Mouse (Mus musculus): Measurements from ENCODE around the gene Tspan4. TPM values are rescaled to one million over a fixed set of nuclear protein-coding genes. Genes with fewer than 3 reads are reported as not detected.
A peak's percentile ranks its signal among the peaks of the same experiment; 100 is the strongest.

Tspan4 gene
- polyA plus RNA-seq, 1 experiment from 2014 or later: 24.8 TPM

DNA sequence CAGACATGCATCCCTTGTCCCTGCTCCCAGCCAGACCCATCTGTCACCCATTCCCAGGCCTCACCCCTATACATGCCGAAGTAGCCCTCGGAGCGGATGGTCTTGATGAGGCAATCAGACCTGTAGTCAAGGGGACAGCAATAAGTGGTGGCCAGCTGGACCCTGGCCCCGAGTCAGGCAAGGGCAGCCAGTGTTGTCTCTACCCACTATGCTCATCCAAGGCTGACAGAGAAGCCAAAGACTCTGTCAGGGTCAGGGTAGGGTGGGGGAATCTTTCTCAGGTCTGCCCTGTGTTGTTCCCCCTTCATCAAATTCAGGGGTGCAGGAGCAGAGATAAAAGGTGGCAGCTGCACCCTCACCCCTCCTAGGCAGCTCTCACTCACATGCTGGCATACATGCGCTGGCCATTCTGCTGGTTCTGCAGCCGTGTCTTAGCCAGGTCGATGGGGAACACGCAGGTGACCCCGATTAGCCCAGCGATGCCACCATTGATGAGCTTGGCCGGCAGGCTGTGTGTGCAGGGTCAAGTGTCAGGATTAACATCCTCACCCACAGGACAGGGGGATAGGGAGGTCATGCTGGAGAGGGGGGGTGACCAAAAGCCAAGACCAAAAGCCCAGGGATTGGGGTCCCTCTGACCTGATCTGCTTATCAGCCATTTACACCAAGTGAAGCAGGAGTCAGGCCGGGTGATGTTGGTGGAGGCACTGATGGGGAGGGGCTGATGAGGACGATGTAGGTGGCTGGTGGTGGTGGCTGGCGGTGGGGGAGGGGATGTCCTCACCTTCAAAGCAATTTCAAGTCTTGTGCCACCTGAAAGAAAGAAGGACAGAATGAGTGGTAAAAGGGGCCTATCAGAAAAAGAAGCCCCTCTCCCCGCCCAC lies 41.3 kb upstream of the Tspan4 start:
- no peaks in the 10 kb centered on the region for H3K9me3 ChIP-seq
- peak overlapping the region; percentile 54 for H3K4me3 ChIP-seq (replicated peaks)
- 72% methylated on average over 15 of the region's 15 CpGs for WGBS
- H3K9ac ChIP-seq (replicated peaks): peak overlapping the region; percentile 72
- no peak overlapping the region for H3K27ac ChIP-seq
- ATAC-seq (ENCODE audit: insufficient number of reproducible peaks, insufficient read depth, low FRiP score, low TSS enrichment, low read depth): no peak
- H3K36me3 ChIP-seq: peaks cover 51% of the 10 kb centered on the region
- peaks cover 50% of the 10 kb centered on the region for H3K4me1 ChIP-seq (replicated peaks)
- H3K27me3 ChIP-seq: no peaks in the 10 kb centered on the region
- peak overlapping the region; percentile 87 for H3K4me2 ChIP-seq

DNA sequence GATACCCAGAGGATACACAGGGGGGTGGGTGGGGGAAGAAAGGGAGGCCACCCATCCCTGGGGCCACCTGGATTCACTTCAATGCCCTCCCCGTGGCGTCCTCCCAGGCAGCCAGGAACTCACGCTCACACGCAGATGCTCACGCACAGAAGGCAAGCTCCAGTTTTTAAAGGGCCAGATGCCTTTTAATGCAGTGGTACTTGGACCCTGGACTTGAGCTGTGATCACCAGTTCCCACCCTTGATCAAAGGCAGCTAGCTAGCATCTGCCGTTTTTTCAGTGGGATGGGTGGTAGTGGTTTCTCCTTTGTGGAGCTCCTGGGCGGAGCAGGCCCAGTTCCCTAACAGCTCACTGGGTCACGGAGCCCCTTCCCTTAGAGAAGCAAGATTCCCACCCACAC lies 40.6 kb upstream of the Tspan4 start:
- Histone ChIP-seq H3K4me2 (peak overlapping the region; percentile 87), H3K9ac (replicated peaks) (peak overlapping the region; percentile 72), H3K27me3 (no peaks in the 10 kb centered on the region), H3K36me3 (peaks cover 59% of the 10 kb centered on the region), H3K4me3 (replicated peaks) (peak overlapping the region; percentile 54), H3K9me3 (no peaks in the 10 kb centered on the region), H3K4me1 (replicated peaks) (peaks cover 43% of the 10 kb centered on the region), H3K27ac (peak overlapping the region; percentile 62)
- no peak for ATAC-seq (ENCODE audit: insufficient number of reproducible peaks, insufficient read depth, low FRiP score, low TSS enrichment, low read depth)
- 14% methylated on average over 8 of the region's 8 CpGs for WGBS

DNA sequence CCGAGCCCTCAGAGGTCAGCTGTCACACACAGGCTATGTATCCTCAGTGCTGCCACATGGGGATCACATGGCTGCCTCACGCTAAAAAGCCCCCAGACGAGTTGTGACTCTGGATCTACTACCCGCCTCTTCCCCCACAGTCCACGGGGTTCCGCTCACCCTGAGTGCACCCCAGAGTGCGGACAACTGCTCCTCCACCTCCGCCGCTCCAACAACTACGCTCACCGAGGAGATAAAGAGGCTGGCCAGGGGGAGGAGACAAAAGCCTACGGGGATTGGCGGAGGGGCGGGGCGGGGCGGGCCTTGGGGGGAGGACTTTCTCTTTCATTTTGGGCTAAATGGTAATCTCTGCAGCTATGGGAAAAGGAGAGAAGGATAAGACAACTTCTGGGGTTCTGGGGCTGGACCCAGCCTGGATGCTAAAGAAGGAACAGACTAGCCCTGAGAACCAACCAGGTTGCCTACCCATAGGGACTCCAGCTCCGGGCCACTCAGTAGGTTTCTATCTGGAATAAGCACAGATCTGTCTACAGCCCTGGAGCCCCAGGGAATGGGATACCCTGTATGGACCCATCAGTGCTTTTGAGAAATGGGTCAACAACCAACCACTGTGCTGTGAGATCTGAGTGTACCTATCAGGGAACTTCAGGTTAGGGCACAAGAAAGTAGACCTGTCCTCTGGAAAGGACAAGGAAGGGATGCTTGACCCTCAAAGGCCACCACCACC lies 39.7 kb upstream of the Tspan4 start:
- no peak for ATAC-seq (ENCODE audit: insufficient number of reproducible peaks, insufficient read depth, low FRiP score, low TSS enrichment, low read depth)
- Histone ChIP-seq H3K36me3 (peaks cover 62% of the 10 kb centered on the region), H3K4me2 (peak overlapping the region; percentile 87), H3K9me3 (no peaks in the 10 kb centered on the region), H3K4me3 (replicated peaks) (peak overlapping the region; percentile 54), H3K27ac (peak overlapping the region; percentile 62), H3K27me3 (no peaks in the 10 kb centered on the region), H3K9ac (replicated peaks) (peak overlapping the region; percentile 72; the same call in 1 of the 2 replicates), H3K4me1 (replicated peaks) (peaks cover 39% of the 10 kb centered on the region)
- 4% methylated on average over 17 of the region's 17 CpGs for WGBS

DNA sequence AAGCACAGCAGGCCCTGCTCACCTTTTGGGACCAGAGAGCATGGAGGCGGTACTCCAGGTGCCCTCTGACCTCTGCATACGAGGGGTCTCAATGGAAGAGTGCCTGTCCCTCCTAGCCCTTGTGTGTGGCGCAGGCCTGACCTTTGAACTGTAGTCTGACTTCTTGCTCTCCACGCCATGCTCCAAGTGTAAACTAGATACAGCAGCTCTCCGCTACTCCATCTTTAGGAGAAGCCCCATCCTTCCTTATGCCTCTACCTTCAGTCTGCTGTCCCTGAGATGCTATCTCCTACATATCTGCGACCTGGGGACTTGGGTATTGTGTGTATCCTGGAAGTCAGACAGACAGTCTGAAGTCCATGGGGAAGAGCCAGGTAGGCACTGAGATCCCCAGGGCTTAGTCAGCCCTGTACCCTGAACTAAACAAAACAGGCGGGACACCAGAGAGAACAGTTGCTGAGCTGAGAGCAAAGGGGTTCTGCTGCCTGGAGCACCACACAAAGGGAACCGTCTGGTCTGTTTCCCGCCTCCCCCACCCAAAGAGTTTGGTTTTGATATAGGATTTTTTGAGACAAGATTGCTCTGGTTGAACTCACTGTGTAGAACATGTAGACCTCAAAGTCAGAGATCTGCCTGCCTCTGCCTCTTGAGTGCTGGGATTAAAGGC lies 39.1 kb upstream of the Tspan4 start:
- Histone ChIP-seq H3K27me3 (no peaks in the 10 kb centered on the region), H3K27ac (no peak overlapping the region), H3K4me3 (replicated peaks) (0 out of 2 replicates have a peak overlapping the region, but pooled peaks have one; percentile 70), H3K4me1 (replicated peaks) (peaks cover 45% of the 10 kb centered on the region), H3K9ac (replicated peaks) (no peak overlapping the region), H3K36me3 (peaks cover 62% of the 10 kb centered on the region), H3K9me3 (no peaks in the 10 kb centered on the region), H3K4me2 (peak overlapping the region; percentile 87)
- WGBS: 82% methylated on average over 9 of the region's 9 CpGs
- ATAC-seq (ENCODE audit: insufficient number of reproducible peaks, insufficient read depth, low FRiP score, low TSS enrichment, low read depth): no peak

DNA sequence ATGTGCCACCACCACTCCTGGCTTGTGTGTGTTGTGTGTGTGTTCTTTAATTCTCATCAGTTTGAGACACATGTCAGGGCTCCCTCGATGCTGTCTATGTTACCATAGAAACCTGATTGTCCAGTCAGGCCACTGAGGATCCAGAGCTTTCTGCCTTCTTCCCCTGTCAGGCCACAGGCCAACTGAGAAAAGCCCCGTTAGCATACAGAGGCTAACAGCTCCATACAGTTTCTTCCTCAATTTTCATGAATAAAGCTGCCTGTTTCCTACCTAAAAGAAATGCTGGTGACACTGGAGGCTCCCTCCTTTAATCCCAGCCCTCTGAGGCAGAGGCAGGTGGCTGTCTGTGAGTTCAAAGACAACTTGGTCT lies 38.5 kb upstream of the Tspan4 start:
- Histone ChIP-seq H3K4me2 (peak overlapping the region; percentile 87), H3K4me1 (replicated peaks) (peaks cover 46% of the 10 kb centered on the region), H3K9ac (replicated peaks) (peak overlapping the region; percentile 76), H3K9me3 (no peaks in the 10 kb centered on the region), H3K4me3 (replicated peaks) (peak overlapping the region; percentile 70), H3K36me3 (peaks cover 62% of the 10 kb centered on the region), H3K27ac (no peak overlapping the region), H3K27me3 (no peaks in the 10 kb centered on the region)
- 74% methylated on average over 2 of the region's 2 CpGs for WGBS
- no peak for ATAC-seq (ENCODE audit: insufficient number of reproducible peaks, insufficient read depth, low FRiP score, low TSS enrichment, low read depth)

DNA sequence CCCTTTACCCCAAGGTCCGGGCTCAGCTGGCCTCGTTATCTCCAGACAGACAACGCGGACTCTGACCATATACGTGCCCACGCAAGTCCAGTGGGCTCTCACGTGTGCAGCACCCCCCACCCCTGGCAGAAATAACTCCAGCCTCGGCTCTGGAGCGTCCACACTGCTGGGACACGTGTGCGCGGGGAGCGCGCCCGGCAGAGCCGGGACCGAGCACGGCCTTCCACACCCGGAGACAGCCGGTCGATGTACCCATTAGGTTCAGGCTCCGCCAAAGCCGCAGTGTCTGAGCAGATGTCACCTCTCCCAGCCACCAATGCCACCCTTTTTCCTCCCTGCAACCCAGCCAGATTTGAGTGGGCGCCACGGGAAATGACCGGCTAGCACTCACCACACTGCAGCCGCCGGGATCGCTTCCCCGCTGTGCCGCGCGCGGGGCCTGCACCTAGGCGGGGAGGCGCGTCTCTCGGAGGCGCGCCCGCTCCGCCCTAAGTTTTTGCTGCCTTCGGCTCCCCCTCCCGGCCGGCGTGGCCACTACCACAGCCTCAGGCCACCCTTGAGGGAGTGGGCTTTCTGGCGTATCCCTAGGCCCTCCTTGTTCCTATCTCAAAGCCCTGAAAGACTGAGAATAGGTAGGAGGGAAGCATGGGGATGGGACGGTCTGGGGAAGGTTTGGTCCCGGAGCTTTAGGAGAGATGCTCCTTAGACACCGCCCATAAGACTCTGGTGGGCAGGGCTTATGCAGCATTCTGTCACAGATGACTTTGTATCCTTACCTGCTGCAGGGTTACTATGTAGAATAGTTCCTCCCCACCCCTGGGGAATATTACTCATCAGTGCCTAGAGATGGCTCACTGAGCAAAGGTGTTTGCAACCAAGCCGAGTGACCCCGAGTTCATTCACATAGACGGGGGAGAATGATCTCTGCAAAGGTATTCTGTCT lies 37.6 kb upstream of the Tspan4 start, which contains the start of gene Slc25a22:
TSS of gene Slc25a22 (minus strand) at position 715 of the 943 bp plus-strand sequence.
- Histone ChIP-seq H3K9ac (replicated peaks) (peak within 1 kb of the TSS; percentile 76), H3K36me3 (peaks cover 59% of the 10 kb centered on the region), H3K4me3 (replicated peaks) (peak within 1 kb of the TSS; percentile 70), H3K27me3 (no peaks in the 10 kb centered on the region), H3K27ac (peak within 1 kb of the TSS; percentile 64), H3K9me3 (no peaks in the 10 kb centered on the region), H3K4me2 (peak within 1 kb of the TSS; percentile 87), H3K4me1 (replicated peaks) (peaks cover 53% of the 10 kb centered on the region)
- peak; percentile 64 for ATAC-seq (ENCODE audit: insufficient number of reproducible peaks, insufficient read depth, low FRiP score, low TSS enrichment, low read depth)
- 6% methylated on average over 53 of the region's 53 CpGs for WGBS

DNA sequence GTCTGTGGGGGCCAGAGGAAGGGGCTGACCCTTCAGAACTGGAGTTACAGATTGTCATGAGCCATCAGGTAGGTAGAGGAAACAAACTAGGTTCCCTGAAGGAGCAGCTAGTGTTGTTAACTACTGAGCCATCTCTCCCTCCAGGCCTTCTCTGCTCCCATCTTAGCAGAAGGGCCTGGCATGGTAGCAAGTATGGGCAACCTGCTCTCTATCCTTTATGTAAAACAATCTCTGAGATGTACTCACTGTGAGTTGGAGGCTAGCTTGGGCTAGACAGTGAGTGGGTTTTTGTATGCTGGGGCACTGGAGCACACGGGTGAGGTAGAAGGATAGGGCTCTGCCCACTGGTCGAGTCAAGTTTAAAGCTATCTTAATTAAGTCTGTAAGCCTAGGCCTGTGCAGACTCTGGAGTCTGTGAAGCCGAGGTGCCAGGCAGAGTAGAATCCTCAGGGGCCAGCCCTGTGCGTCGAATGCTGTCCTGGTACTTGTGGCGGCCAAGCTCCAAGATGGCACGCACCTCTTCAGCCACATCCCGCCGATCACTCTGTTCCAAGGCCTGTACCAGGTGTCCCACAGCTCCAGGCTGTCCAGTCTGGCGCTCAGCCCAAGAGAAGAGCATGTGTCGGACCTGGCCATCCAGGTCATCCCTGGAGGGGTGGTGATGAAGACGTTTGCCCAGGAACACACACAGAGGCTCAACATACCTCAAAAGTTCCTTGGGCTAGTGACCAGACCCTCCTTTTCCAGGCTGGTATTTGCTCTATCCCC lies 36.7 kb upstream of the Tspan4 start:
- ATAC-seq (ENCODE audit: insufficient number of reproducible peaks, insufficient read depth, low FRiP score, low TSS enrichment, low read depth): no peak
- H3K4me2 ChIP-seq: no peak overlapping the region
- peaks cover 61% of the 10 kb centered on the region for H3K4me1 ChIP-seq (replicated peaks)
- H3K27ac ChIP-seq: no peak overlapping the region
- no peak overlapping the region for H3K4me3 ChIP-seq (replicated peaks)
- no peak overlapping the region for H3K9ac ChIP-seq (replicated peaks)
- 92% methylated on average over 12 of the region's 12 CpGs for WGBS
- H3K36me3 ChIP-seq: peaks cover 50% of the 10 kb centered on the region
- H3K9me3 ChIP-seq: no peaks in the 10 kb centered on the region
- H3K27me3 ChIP-seq: no peaks in the 10 kb centered on the region

DNA sequence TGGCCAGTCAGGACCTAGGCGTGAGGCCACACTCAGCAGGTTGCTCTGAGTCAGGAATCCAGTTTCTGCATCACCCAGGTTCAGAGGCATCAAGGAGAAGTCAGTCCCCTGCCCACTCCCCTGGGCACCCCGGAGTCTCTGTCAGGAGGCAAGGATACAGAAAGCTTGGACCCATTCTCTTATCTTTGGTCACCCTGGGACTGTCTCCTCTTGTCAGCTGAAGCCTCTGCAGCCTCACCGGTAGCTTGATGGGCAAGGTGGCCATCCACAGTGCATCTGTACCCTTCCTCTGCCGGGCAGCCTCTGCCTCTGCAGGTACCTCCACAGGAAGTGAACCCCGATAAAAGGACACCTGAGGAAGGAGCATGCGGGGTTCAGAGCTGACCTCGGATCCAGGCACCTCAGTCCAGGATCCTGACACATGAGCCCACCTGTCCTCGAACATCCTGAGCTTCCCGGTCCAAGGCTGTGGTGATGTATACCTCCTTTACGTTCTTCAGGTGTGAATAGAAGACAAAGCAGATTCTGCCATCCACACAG lies 35.8 kb upstream of the Tspan4 start:
- Histone ChIP-seq H3K9me3 (no peaks in the 10 kb centered on the region), H3K36me3 (peaks cover 45% of the 10 kb centered on the region), H3K9ac (replicated peaks) (peak overlapping the region; percentile 4; the same call in 1 of the 2 replicates)

DNA sequence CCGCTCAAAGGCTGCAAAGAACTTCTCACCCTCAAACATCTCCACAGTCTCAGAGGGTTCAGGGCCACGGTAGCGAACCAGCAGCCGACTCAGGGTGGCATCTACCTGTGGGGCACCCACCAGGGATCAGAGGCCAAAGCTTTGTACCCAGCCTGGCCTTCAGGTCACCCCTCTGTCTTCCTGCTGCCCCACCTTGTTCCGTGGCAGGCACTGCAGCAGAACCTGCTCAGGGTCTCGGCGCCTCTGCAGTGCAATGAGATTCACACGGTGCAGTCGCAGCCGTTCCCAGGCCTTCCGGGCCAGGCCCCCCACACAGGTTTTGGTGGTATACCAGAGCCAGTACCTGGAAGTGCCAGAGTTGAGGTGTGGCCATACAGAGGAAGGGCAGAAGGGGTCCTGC lies 35.2 kb upstream of the Tspan4 start:
- H3K4me1 ChIP-seq (replicated peaks): peaks cover 55% of the 10 kb centered on the region
- WGBS: 91% methylated on average over 11 of the region's 11 CpGs
- no peak for ATAC-seq (ENCODE audit: insufficient number of reproducible peaks, insufficient read depth, low FRiP score, low TSS enrichment, low read depth)

More for the DNA sequence above, 35.8 kb upstream of the Tspan4 start:
- Histone ChIP-seq H3K4me2 (no peak overlapping the region), H3K4me1 (replicated peaks) (peaks cover 58% of the 10 kb centered on the region), H3K27ac (no peak overlapping the region), H3K27me3 (no peaks in the 10 kb centered on the region), H3K4me3 (replicated peaks) (no peak overlapping the region)
- ATAC-seq (ENCODE audit: insufficient number of reproducible peaks, insufficient read depth, low FRiP score, low TSS enrichment, low read depth): no peak
- 96% methylated on average over 10 of the region's 10 CpGs for WGBS

More for the DNA sequence above, 35.2 kb upstream of the Tspan4 start:
- Histone ChIP-seq H3K4me3 (replicated peaks) (no peak overlapping the region), H3K4me2 (no peak overlapping the region), H3K27ac (no peak overlapping the region), H3K9me3 (no peaks in the 10 kb centered on the region), H3K9ac (replicated peaks) (no peak overlapping the region; the same call in 1 of the 2 replicates), H3K27me3 (no peaks in the 10 kb centered on the region), H3K36me3 (peaks cover 45% of the 10 kb centered on the region)
